Mouse (Mus musculus) limb, embryonic 14.5 days (tissue): Measurements from ENCODE around the gene Ces1a. TPM values are rescaled to one million over a fixed set of nuclear protein-coding genes. Genes with fewer than 3 reads are reported as not detected.
A peak's percentile ranks its signal among the peaks of the same experiment; 100 is the strongest.

Experiments
- ATAC-seq: fragments of 200-750 bp; cut with Nextera tagmentation; 2 replicates; pipeline ENCODE4 v1.8.0; 2017; ENCODE audit warnings: low read depth, moderate number of reproducible peaks, moderate TSS enrichment; ENCODE audit not compliant: low FRiP score
- DNase-seq: peaks from one replicate; pipeline ENCODE4 v3.0.0-alpha.2; 2015; ENCODE audit warnings: low spot score
- H3K27ac ChIP-seq: fragments of 300-500 bp; sonication (generic); replicated peaks from 2 replicates; pipeline ENCODE4 v1.5.1; 2014; ENCODE audit warnings: low read depth, mild to moderate bottlenecking, low read length, moderate library complexity, mixed read lengths
- H3K27me3 ChIP-seq: fragments of 300-500 bp; sonication (generic); 2 replicates; pipeline ENCODE4 v1.6.1; 2014; ENCODE audit warnings: low read length, mixed read lengths; ENCODE audit not compliant: control insufficient read depth, insufficient read depth
- H3K36me3 ChIP-seq: fragments of 300-500 bp; sonication (generic); 2 replicates; pipeline ENCODE4 v1.6.1; 2014; ENCODE audit warnings: mild to moderate bottlenecking, low read length, moderate library complexity, mixed read lengths; ENCODE audit not compliant: control insufficient read depth, insufficient read depth
- H3K4me1 ChIP-seq: fragments of 300-500 bp; sonication (generic); 2 replicates; pipeline ENCODE4 v1.6.1; 2014; ENCODE audit warnings: antibody characterized with exemption, low read length, mixed read lengths; ENCODE audit not compliant: control insufficient read depth, insufficient read depth
- H3K4me2 ChIP-seq: fragments of 300-500 bp; sonication (generic); replicated peaks from 2 replicates; pipeline ENCODE4 v1.6.1; 2014; ENCODE audit warnings: low read depth, mild to moderate bottlenecking, low read length, moderate library complexity; ENCODE audit not compliant: severe bottlenecking
- H3K4me3 ChIP-seq: fragments of 300-500 bp; sonication (generic); replicated peaks from 2 replicates; pipeline ENCODE4 v1.5.1; 2014; ENCODE audit warnings: low read length
- H3K9ac ChIP-seq: fragments of 300-500 bp; sonication (generic); 2 replicates; pipeline ENCODE4 v1.6.1; 2014; ENCODE audit warnings: mild to moderate bottlenecking, low read depth, low read length, moderate library complexity; ENCODE audit not compliant: severe bottlenecking
- H3K9me3 ChIP-seq: fragments of 300-500 bp; sonication (generic); 2 replicates; pipeline ENCODE4 v1.6.1; 2016; ENCODE audit warnings: low read length; ENCODE audit not compliant: control insufficient read depth
- POLR2A ChIP-seq: fragments of 200-500 bp; IDR thresholded peaks from 2 replicates; pipeline ENCODE4 v1.8.0; 2012; ENCODE audit warnings: inconsistent platforms, mild to moderate bottlenecking, moderate library complexity, borderline replicate concordance; ENCODE audit not compliant: insufficient read depth, insufficient read length; ENCODE audit errors: extremely low read depth
- WGBS: fragments of 180-500 bp; shearing (Covaris S2); extraction: QIAGEN DNeasy Blood & Tissue Kit; methylation state at CpG from one replicate; pipeline ENCODE4 v1.1.7; 2014; 5-methylcytosine and 5-hydroxymethylcytosine counted together
- polyA plus RNA-seq, 2 experiments: library from polyadenylated mRNA; depleted of rRNA in 1 of 2; stranded (reverse) in 1 of 2; unstranded in 1 of 2; fragments of >200 nt; fragmentation: Nextera tagmentation in 1 of 2; extraction: Ambion mirVana in 1 of 2; gene quantifications; 2 replicates each; pipeline versions ENCODE4 v1.2.1 to v1.2.3; 2012 to 2014

The Ces1a gene
- polyA plus RNA-seq (2012; rRNA removed) (0.04 TPM in 1 of 2 replicates, not detected in the other), polyA plus RNA-seq (2014; fragmentation: Nextera tagmentation; extraction: Ambion mirVana) (not detected in 2 replicates)

- no peak for TF ChIP-seq POLR2A
- no peaks in the 10 kb centered on the region for H3K27me3 ChIP-seq
- H3K4me1 ChIP-seq, result no peaks in the 10 kb centered on the region
- ATAC-seq (no peak), DNase-seq (no peak)
- H3K4me2 ChIP-seq, result no peak within 1 kb of the TSS
- no peak within 1 kb of the TSS for H3K9ac ChIP-seq
- H3K27ac ChIP-seq, result no peak within 1 kb of the TSS
- no peaks in the 10 kb centered on the region for H3K9me3 ChIP-seq
- H3K4me3 ChIP-seq, result no peak within 1 kb of the TSS
- no peaks in the 10 kb centered on the region for H3K36me3 ChIP-seq
- WGBS, result 44% methylated on average over 3 of the region's 3 CpGs
These were observed at the start of gene Ces1a for GRCm38 (mm10) chr8:93048092-93048491. Ces1a (minus strand) TSS chr8:93048192.

- DNase-seq, result peak; percentile 66
- Histone ChIP-seq H3K4me3 (no peak overlapping the region), H3K4me2 (no peak overlapping the region), H3K9me3 (no peaks in the 10 kb centered on the region), H3K4me1 (no peaks in the 10 kb centered on the region), H3K27me3 (no peaks in the 10 kb centered on the region), H3K9ac (no peak overlapping the region), H3K27ac (no peak overlapping the region), H3K36me3 (no peaks in the 10 kb centered on the region)
- TF ChIP-seq POLR2A, result no peak
- ATAC-seq, result no peak
These were observed 47.4 kb upstream of the Ces1a start for GRCm38 (mm10) chr8:93095376-93095775.

- DNase-seq, result no peak
- no peak for ATAC-seq
- Histone ChIP-seq H3K36me3 (no peaks in the 10 kb centered on the region), H3K27me3 (no peaks in the 10 kb centered on the region), H3K9ac (no peak overlapping the region), H3K4me1 (no peaks in the 10 kb centered on the region), H3K27ac (no peak overlapping the region), H3K9me3 (no peaks in the 10 kb centered on the region), H3K4me2 (no peak overlapping the region), H3K4me3 (no peak overlapping the region)
- 45% methylated on average over 1 of the region's 1 CpGs for WGBS
- TF ChIP-seq POLR2A, result no peak
These were observed 43.3 kb upstream of the Ces1a start for GRCm38 (mm10) chr8:93091324-93091723.

- Histone ChIP-seq H3K9me3 (no peaks in the 10 kb centered on the region), H3K4me1 (no peaks in the 10 kb centered on the region), H3K4me3 (no peak overlapping the region), H3K36me3 (no peaks in the 10 kb centered on the region), H3K4me2 (peak overlapping the region; percentile 31), H3K9ac (0 out of 2 replicates have a peak overlapping the region, but pooled peaks have one; percentile 2), H3K27ac (no peak overlapping the region), H3K27me3 (no peaks in the 10 kb centered on the region)
- peak; percentile 37 for DNase-seq
- WGBS, result 3% methylated on average over 2 of the region's 2 CpGs
- ATAC-seq, result peak; percentile 85
- no peak for TF ChIP-seq POLR2A
These were observed 40.7 kb upstream of the Ces1a start for GRCm38 (mm10) chr8:93088686-93089122.

GRCm38 (mm10) chr8:93088193-93088592, 40.2 kb upstream of the Ces1a start:
- no peaks in the 10 kb centered on the region for H3K27me3 ChIP-seq

More at GRCm38 (mm10) chr8:93088193-93088592, 40.2 kb upstream of the Ces1a start:
- no peak overlapping the region for H3K4me3 ChIP-seq
- ATAC-seq (peak; percentile 44; the same call in 1 of the 2 replicates), DNase-seq (no peak)
- H3K27ac ChIP-seq, result no peak overlapping the region
- H3K9me3 ChIP-seq, result no peaks in the 10 kb centered on the region
- no peak overlapping the region; the same call in 1 of the 2 replicates for H3K9ac ChIP-seq
- H3K4me1 ChIP-seq, result no peaks in the 10 kb centered on the region
- TF ChIP-seq POLR2A, result no peak
- WGBS, result 19% methylated on average over 7 of the region's 7 CpGs
- no peaks in the 10 kb centered on the region for H3K36me3 ChIP-seq
- H3K4me2 ChIP-seq, result peak overlapping the region; percentile 31
